Mouse (Mus musculus) kidney, adult 18-20 months (tissue): ENCODE measurements around the gene Gdf15.

Source experiments
- DNase-seq: peaks from one replicate; pipeline ENCODE4 v3.0.0; 2021

Gene Gdf15

GRCm38 (mm10) chr8:70627041-70627440, 5.2 kb downstream of the Gdf15 start:
- no peak for DNase-seq

GRCm38 (mm10) chr8:70625104-70625503, 7.2 kb downstream of the Gdf15 start:
- DNase-seq = peak; percentile 79

- no peak for DNase-seq
Measured at GRCm38 (mm10) chr8:70622220-70622619, 10.0 kb downstream of the Gdf15 start.

- no peak for DNase-seq
Measured at GRCm38 (mm10) chr8:70618888-70619334, 13.3 kb downstream of the Gdf15 start.

- DNase-seq = no peak
Measured at GRCm38 (mm10) chr8:70617985-70618384, 14.3 kb downstream of the Gdf15 start.

- no peak for DNase-seq
Measured at GRCm38 (mm10) chr8:70616645-70617044, 15.6 kb downstream of the Gdf15 start.

- no peak for DNase-seq
Measured at GRCm38 (mm10) chr8:70615894-70616293, 16.4 kb downstream of the Gdf15 start, which contains the start of gene Lrrc25. TSS of gene Lrrc25 (plus strand) at chr8:70616155.

- no peak for DNase-seq
Measured at GRCm38 (mm10) chr8:70615281-70615680, 17.0 kb downstream of the Gdf15 start.

GRCm38 (mm10) chr8:70614469-70614868, 17.8 kb downstream of the Gdf15 start:
- no peak for DNase-seq

- no peak for DNase-seq
Measured at GRCm38 (mm10) chr8:70613763-70614162, 18.5 kb downstream of the Gdf15 start.

- DNase-seq = peak; percentile 93
Measured at GRCm38 (mm10) chr8:70611849-70612248, 20.4 kb downstream of the Gdf15 start.

- DNase-seq = peak; percentile 83
Measured at GRCm38 (mm10) chr8:70610796-70611771, 21.2 kb downstream of the Gdf15 start.

- peak; percentile 82 for DNase-seq
Measured at GRCm38 (mm10) chr8:70609849-70610795, 22.1 kb downstream of the Gdf15 start.

- DNase-seq = peak; percentile 85
Measured at GRCm38 (mm10) chr8:70609368-70609848, 22.8 kb downstream of the Gdf15 start.

GRCm38 (mm10) chr8:70608749-70609367, 23.4 kb downstream of the Gdf15 start, which contains the start of gene Ssbp4:
TSS of gene Ssbp4 (minus strand) at chr8:70608872.
- DNase-seq = no peak

- DNase-seq = peak; percentile 48
Measured at GRCm38 (mm10) chr8:70607898-70608748, 24.1 kb downstream of the Gdf15 start.

GRCm38 (mm10) chr8:70607603-70607897, 24.7 kb downstream of the Gdf15 start:
- peak; percentile 19 for DNase-seq

GRCm38 (mm10) chr8:70606780-70607602, 25.3 kb downstream of the Gdf15 start:
- peak; percentile 36 for DNase-seq

GRCm38 (mm10) chr8:70605871-70606779, 26.1 kb downstream of the Gdf15 start:
- no peak for DNase-seq

GRCm38 (mm10) chr8:70604558-70604957, 27.7 kb downstream of the Gdf15 start:
- DNase-seq = no peak
